Mouse (Mus musculus): Measurements from ENCODE around the gene Spem2.

DNA sequence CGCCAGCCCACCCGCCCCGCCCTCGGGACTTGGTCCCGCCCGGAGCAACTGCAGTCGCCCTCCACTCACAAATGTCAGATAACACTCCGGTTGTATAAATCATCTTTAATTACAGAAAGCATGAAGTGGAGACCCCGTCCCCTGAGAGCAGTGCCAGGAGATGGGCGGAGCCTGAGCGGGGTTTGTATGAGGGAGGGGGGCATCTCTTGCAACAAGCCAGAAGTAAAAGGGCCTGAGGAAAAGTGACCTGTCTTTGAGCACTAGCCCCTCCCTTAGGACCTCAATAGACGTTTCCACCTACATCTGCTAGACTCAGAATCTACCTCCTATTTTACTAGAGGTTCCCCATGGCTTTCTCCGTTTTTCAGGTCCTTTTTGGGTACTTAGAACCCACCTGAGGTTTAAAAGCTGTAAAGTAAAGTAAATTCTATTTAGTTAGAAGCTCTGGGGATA is 22.3 kb downstream of the Spem2 start:
- no peak for TF ChIP-seq GATA1 (IDR thresholded peaks at IDR 0.05; ENCODE audit: low read length)
- no peak for TF ChIP-seq TAL1 (IDR thresholded peaks at IDR 0.05; ENCODE audit: low read length)
